Mouse (Mus musculus) kidney, adult 2 months (tissue): ENCODE data around the gene Mia2. TPM values are rescaled to one million over a fixed set of nuclear protein-coding genes. Genes with fewer than 3 reads are reported as not detected.

Source experiments
- DNase-seq: peaks from one replicate; pipeline ENCODE4 v3.0.0; 2021
- H3K27ac ChIP-seq: fragments of 200-500 bp; 2 replicates; pipeline ENCODE4 v1.5.1; 2012; ENCODE audit warnings: low read depth, low read length, control low read depth, inconsistent platforms; ENCODE audit not compliant: insufficient read depth
- H3K27me3 ChIP-seq: fragments of 200-500 bp; replicated peaks from 2 replicates; pipeline ENCODE4 v1.6.1; 2012; ENCODE audit warnings: mild to moderate bottlenecking, moderate library complexity, low read length, inconsistent platforms; ENCODE audit not compliant: control insufficient read depth, insufficient read depth
- H3K36me3 ChIP-seq: fragments of 200-500 bp; 2 replicates; pipeline ENCODE4 v1.6.1; 2012; ENCODE audit warnings: mild to moderate bottlenecking, moderate library complexity, low read length, inconsistent platforms; ENCODE audit not compliant: control insufficient read depth, insufficient read depth
- H3K4me1 ChIP-seq: fragments of 200-500 bp; 2 replicates; pipeline ENCODE4 v1.6.1; 2011; ENCODE audit warnings: low read length; ENCODE audit not compliant: control insufficient read depth, insufficient read depth
- H3K4me3 ChIP-seq: fragments of 200-500 bp; 2 replicates; pipeline ENCODE4 v1.5.1; 2011; ENCODE audit warnings: mild to moderate bottlenecking, low read depth, low read length, control low read depth; ENCODE audit not compliant: insufficient read depth
- CTCF ChIP-seq: fragments of 200-500 bp; conservative IDR thresholded peaks from 2 replicates; pipeline ENCODE4 v1.5.1; 2011; ENCODE audit warnings: low read depth, mild to moderate bottlenecking, control low read depth, low read length, moderate library complexity, mixed read lengths; ENCODE audit not compliant: insufficient read depth, insufficient read length
- POLR2A ChIP-seq: fragments of 200-500 bp; IDR thresholded peaks from one replicate; pipeline ENCODE4 v1.6.1; 2011; ENCODE audit warnings: low read depth, low read length, control low read depth
- WGBS: fragments of 180-500 bp; shearing (Covaris S2); methylation state at CpG from one replicate; pipeline ENCODE4 v1.1.7; 2018; 5-methylcytosine and 5-hydroxymethylcytosine counted together
- polyA plus RNA-seq: library from polyadenylated mRNA; depleted of rRNA; stranded (reverse); fragments of >200 nt; gene quantifications from 2 replicates; pipeline ENCODE4 v1.2.3, GENCODE M21; 2012

Mia2 gene
- polyA plus RNA-seq, 1 experiment = 102 TPM

GRCm38 (mm10) chr12:59162797-59163196, 67.2 kb downstream of the Mia2 start:
- Histone ChIP-seq H3K4me1 (peaks cover 12% of the 10 kb centered on the region; the same call in 1 of the 2 replicates), H3K4me3 (no peak overlapping the region), H3K27ac (no peak overlapping the region), H3K36me3 (peaks cover 21% of the 10 kb centered on the region), H3K27me3 (no peaks in the 10 kb centered on the region)
- WGBS = 77% methylated on average over 2 of the region's 2 CpGs
- DNase-seq = no peak
- TF ChIP-seq CTCF (no peak), POLR2A (no peak)

- Histone ChIP-seq H3K27ac (no peak overlapping the region), H3K36me3 (peaks cover 16% of the 10 kb centered on the region), H3K27me3 (no peaks in the 10 kb centered on the region), H3K4me3 (no peak overlapping the region), H3K4me1 (peaks cover 12% of the 10 kb centered on the region; the same call in 1 of the 2 replicates)
- no peak for DNase-seq
- 92% methylated on average over 6 of the region's 6 CpGs for WGBS
- TF ChIP-seq POLR2A (no peak), CTCF (no peak)
Measured at GRCm38 (mm10) chr12:59164522-59164921, 68.9 kb downstream of the Mia2 start.

DNA sequence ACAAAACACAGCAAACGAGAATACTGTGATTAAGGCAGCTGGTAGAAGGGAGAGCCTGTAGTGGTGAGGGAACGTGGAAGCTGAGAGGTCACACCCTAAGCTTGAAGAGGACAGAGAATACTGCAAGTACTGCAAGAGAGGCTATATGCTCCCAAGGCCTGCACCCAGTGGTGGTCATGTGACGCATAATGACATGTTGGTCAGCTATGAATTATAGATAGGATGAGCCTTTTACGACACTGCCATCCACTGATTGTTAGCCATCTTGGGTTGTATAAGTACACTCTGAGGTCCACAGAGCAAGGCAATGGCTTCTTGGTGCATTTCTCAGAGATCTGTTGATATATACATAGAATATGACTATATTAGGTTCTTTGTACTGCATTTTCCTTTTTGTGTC, 71.0 kb downstream of the Mia2 start:
- Histone ChIP-seq H3K4me3 (no peak overlapping the region), H3K36me3 (peaks cover 14% of the 10 kb centered on the region), H3K4me1 (peaks cover 6% of the 10 kb centered on the region; the same call in 1 of the 2 replicates), H3K27ac (no peak overlapping the region), H3K27me3 (no peaks in the 10 kb centered on the region)
- no peak for TF ChIP-seq CTCF
- TF ChIP-seq POLR2A = no peak
- no peak for DNase-seq
- 86% methylated on average over 4 of the region's 4 CpGs for WGBS

- TF ChIP-seq POLR2A (no peak), CTCF (no peak)
- H3K27ac ChIP-seq = no peak overlapping the region
- H3K4me3 ChIP-seq = no peak overlapping the region
- DNase-seq = no peak
- no peaks in the 10 kb centered on the region for H3K4me1 ChIP-seq
- no peaks in the 10 kb centered on the region for H3K27me3 ChIP-seq
- WGBS = 77% methylated on average over 4 of the region's 4 CpGs
- H3K36me3 ChIP-seq = peaks cover 7% of the 10 kb centered on the region
Measured at GRCm38 (mm10) chr12:59169935-59170334, 74.3 kb downstream of the Mia2 start.

GRCm38 (mm10) chr12:59177814-59178213, 82.2 kb downstream of the Mia2 start:
- peaks cover 17% of the 10 kb centered on the region for H3K36me3 ChIP-seq
- no peaks in the 10 kb centered on the region for H3K4me1 ChIP-seq
- TF ChIP-seq CTCF = no peak
- TF ChIP-seq POLR2A = no peak
- H3K27ac ChIP-seq = no peak overlapping the region
- DNase-seq = no peak
- H3K27me3 ChIP-seq = no peaks in the 10 kb centered on the region
- no peak overlapping the region for H3K4me3 ChIP-seq
- 96% methylated on average over 3 of the region's 3 CpGs for WGBS

GRCm38 (mm10) chr12:59188086-59188682, 92.6 kb downstream of the Mia2 start:
- Histone ChIP-seq H3K4me1 (no peaks in the 10 kb centered on the region), H3K27ac (no peak overlapping the region), H3K36me3 (peaks cover 14% of the 10 kb centered on the region), H3K27me3 (no peaks in the 10 kb centered on the region), H3K4me3 (no peak overlapping the region)
- 85% methylated on average over 12 of the region's 12 CpGs for WGBS
- TF ChIP-seq POLR2A (no peak), CTCF (no peak)
- no peak for DNase-seq

- H3K4me3 ChIP-seq = no peak overlapping the region
- H3K4me1 ChIP-seq = peaks cover 2% of the 10 kb centered on the region; the same call in 1 of the 2 replicates
- TF ChIP-seq CTCF = no peak
- no peak for TF ChIP-seq POLR2A
- no peak for DNase-seq
- peaks cover 4% of the 10 kb centered on the region for H3K36me3 ChIP-seq
- H3K27ac ChIP-seq = no peak overlapping the region
- 67% methylated on average over 3 of the region's 3 CpGs for WGBS
- no peaks in the 10 kb centered on the region for H3K27me3 ChIP-seq
Measured at GRCm38 (mm10) chr12:59193637-59194036, 98.0 kb downstream of the Mia2 start.
